Mouse (Mus musculus) liver, embryonic 14.5 days (tissue): ENCODE data around the gene Asb17. TPM values are rescaled to one million over a fixed set of nuclear protein-coding genes. Genes with fewer than 3 reads are reported as not detected.

ENCODE experiments used
- ATAC-seq: fragments of 200-750 bp; cut with Nextera tagmentation; 2 replicates; pipeline ENCODE4 v1.8.0; 2017; ENCODE audit warnings: moderate number of reproducible peaks, mild to moderate bottlenecking, moderate library complexity; ENCODE audit not compliant: insufficient read depth
- DNase-seq, 3 experiments: peaks; one replicate each; pipeline ENCODE4 v3.0.0-alpha.2; 2012 to 2013; ENCODE audit warnings: low read depth in 3 of 3, low spot score in 3 of 3
- H3K27ac ChIP-seq: fragments of 300-500 bp; sonication (generic); 2 replicates; pipeline ENCODE4 v1.5.1; 2014; ENCODE audit warnings: moderate library complexity, mild to moderate bottlenecking, control low read depth, inconsistent platforms
- H3K27me3 ChIP-seq: fragments of 300-500 bp; sonication (generic); 2 replicates; pipeline ENCODE4 v1.6.1; 2014; ENCODE audit warnings: mild to moderate bottlenecking, low read length, moderate library complexity; ENCODE audit not compliant: control insufficient read depth, insufficient read depth
- H3K36me3 ChIP-seq: fragments of 300-500 bp; sonication (generic); replicated peaks from 2 replicates; pipeline ENCODE4 v1.6.1; 2014; ENCODE audit warnings: low read depth; ENCODE audit not compliant: control insufficient read depth, insufficient read depth
- H3K4me1 ChIP-seq, 2 experiments: fragments of 200-500 bp in 1 of 2; fragments of 300-500 bp in 1 of 2; sonication (generic) in 1 of 2; replicated peaks; 2 replicates each; pipeline ENCODE4 v1.6.1; 2012 to 2014; ENCODE audit warnings: antibody characterized with exemption in 1 of 2, inconsistent platforms in 1 of 2, low read length in 1 of 2; ENCODE audit not compliant: control insufficient read depth in 2 of 2, insufficient read depth in 2 of 2
- H3K4me2 ChIP-seq: fragments of 300-500 bp; sonication (generic); 2 replicates; pipeline ENCODE4 v1.6.1; 2014; ENCODE audit warnings: low read depth, mild to moderate bottlenecking, control low read depth, moderate library complexity
- H3K4me3 ChIP-seq, 2 experiments: fragments of 200-500 bp in 1 of 2; fragments of 300-500 bp in 1 of 2; sonication (generic) in 1 of 2; 2 replicates each; pipeline ENCODE4 v1.5.1; 2012 to 2014; ENCODE audit warnings: low read depth in 2 of 2, low read length in 2 of 2, mild to moderate bottlenecking in 2 of 2, control low read depth in 1 of 2, inconsistent platforms in 1 of 2, moderate library complexity in 1 of 2; ENCODE audit not compliant: insufficient read depth in 1 of 2
- H3K9ac ChIP-seq: fragments of 300-500 bp; sonication (generic); replicated peaks from 2 replicates; pipeline ENCODE4 v1.6.1; 2014; ENCODE audit warnings: mild to moderate bottlenecking, control low read depth, moderate library complexity
- H3K9me3 ChIP-seq: fragments of 300-500 bp; sonication (generic); 2 replicates; pipeline ENCODE4 v1.6.1; 2016; ENCODE audit warnings: low read length, mixed read lengths; ENCODE audit not compliant: control insufficient read depth
- CTCF ChIP-seq: IDR thresholded peaks from 2 replicates; pipeline ENCODE4 v1.5.1; 2016; ENCODE audit warnings: antibody characterized with exemption, low read depth, control low read depth
- EP300 ChIP-seq: IDR thresholded peaks from 2 replicates; pipeline ENCODE4 v1.6.1; 2016; ENCODE audit warnings: antibody characterized with exemption, low read depth
- WGBS: fragments of 180-500 bp; shearing (Covaris S2); extraction: QIAGEN DNeasy Blood & Tissue Kit; methylation state at CpG from one replicate; pipeline ENCODE4 v1.1.7; 2014; ENCODE audit not compliant: insufficient replicate concordance; 5-methylcytosine and 5-hydroxymethylcytosine counted together
- polyA plus RNA-seq, 2 experiments: library from polyadenylated mRNA; depleted of rRNA in 1 of 2; stranded (reverse) in 1 of 2; unstranded in 1 of 2; fragments of >200 nt; fragmentation: Nextera tagmentation in 1 of 2; extraction: Ambion mirVana in 1 of 2; gene quantifications; 2 replicates each; pipeline versions ENCODE4 v1.2.1 to v1.2.3; 2012 to 2014

Gene Asb17
- polyA plus RNA-seq, 2 experiments, result 1.4 to 3.9 TPM

- 0 out of 2 replicates have a peak overlapping the region, but pooled peaks have one; percentile 10 for H3K9ac ChIP-seq
- no peaks in the 10 kb centered on the region for H3K27me3 ChIP-seq
- H3K36me3 ChIP-seq, result no peaks in the 10 kb centered on the region
- ATAC-seq (peak; percentile 86), DNase-seq (peak in 2 of 3 experiments; percentile 50 to 56)
- no peak for TF ChIP-seq EP300
- peak; percentile 98 for TF ChIP-seq CTCF
- H3K4me1 ChIP-seq, result peaks cover 34 to 46% of the 10 kb centered on the region in 2 experiments
- no peaks in the 10 kb centered on the region for H3K9me3 ChIP-seq
- H3K4me3 ChIP-seq, result no peak overlapping the region
- 37% methylated on average over 11 of the region's 11 CpGs for WGBS
- H3K27ac ChIP-seq, result peak overlapping the region; percentile 72
- peak overlapping the region; percentile 40; the same call in 1 of the 2 replicates for H3K4me2 ChIP-seq
Measured at GRCm38 (mm10) chr3:153831014-153831872, 12.8 kb upstream of the Asb17 start.

GRCm38 (mm10) chr3:153831873-153832653 lies 11.9 kb upstream of the Asb17 start:
- Histone ChIP-seq H3K4me3 (no peak overlapping the region), H3K27me3 (no peaks in the 10 kb centered on the region), H3K4me2 (peak overlapping the region; percentile 40), H3K27ac (peak overlapping the region; percentile 72), H3K36me3 (no peaks in the 10 kb centered on the region), H3K9me3 (no peaks in the 10 kb centered on the region), H3K9ac (peak overlapping the region; percentile 36), H3K4me1 (peaks cover 34 to 46% of the 10 kb centered on the region in 2 experiments)
- DNase-seq (peak; percentile 78 to 81 (median 79)), ATAC-seq (peak; percentile 90)
- WGBS, result 17% methylated on average over 4 of the region's 4 CpGs
- TF ChIP-seq EP300 (peak; percentile 90), CTCF (peak; percentile 30; the same call in 1 of the 2 replicates)

- Histone ChIP-seq H3K4me2 (peak overlapping the region; percentile 40), H3K27me3 (no peaks in the 10 kb centered on the region), H3K27ac (peak overlapping the region; percentile 58), H3K9ac (peak overlapping the region; percentile 36), H3K36me3 (no peaks in the 10 kb centered on the region), H3K4me1 (peaks cover 34 to 49% of the 10 kb centered on the region in 2 experiments), H3K4me3 (no peak overlapping the region), H3K9me3 (no peaks in the 10 kb centered on the region)
- TF ChIP-seq CTCF, result no peak
- 73% methylated on average over 6 of the region's 6 CpGs for WGBS
- ATAC-seq (no peak), DNase-seq (no peak)
Measured at GRCm38 (mm10) chr3:153832654-153832945, 11.4 kb upstream of the Asb17 start.

- no peak overlapping the region for H3K9ac ChIP-seq
- TF ChIP-seq EP300, result no peak
- no peak for TF ChIP-seq CTCF
- H3K27ac ChIP-seq, result no peak overlapping the region
- no peaks in the 10 kb centered on the region for H3K9me3 ChIP-seq
- no peak for DNase-seq
- peaks cover 34 to 51% of the 10 kb centered on the region in 2 experiments for H3K4me1 ChIP-seq
- H3K36me3 ChIP-seq, result no peaks in the 10 kb centered on the region
- no peak overlapping the region for H3K4me3 ChIP-seq
- H3K27me3 ChIP-seq, result no peaks in the 10 kb centered on the region
- H3K4me2 ChIP-seq, result no peak overlapping the region
- WGBS, result 86% methylated on average over 4 of the region's 4 CpGs
- ATAC-seq, result no peak
Measured at GRCm38 (mm10) chr3:153834071-153834470, 9.9 kb upstream of the Asb17 start.
